Comparison of ENCODE assay signal across 20 mouse cellular contexts in the genomic region with DNA sequence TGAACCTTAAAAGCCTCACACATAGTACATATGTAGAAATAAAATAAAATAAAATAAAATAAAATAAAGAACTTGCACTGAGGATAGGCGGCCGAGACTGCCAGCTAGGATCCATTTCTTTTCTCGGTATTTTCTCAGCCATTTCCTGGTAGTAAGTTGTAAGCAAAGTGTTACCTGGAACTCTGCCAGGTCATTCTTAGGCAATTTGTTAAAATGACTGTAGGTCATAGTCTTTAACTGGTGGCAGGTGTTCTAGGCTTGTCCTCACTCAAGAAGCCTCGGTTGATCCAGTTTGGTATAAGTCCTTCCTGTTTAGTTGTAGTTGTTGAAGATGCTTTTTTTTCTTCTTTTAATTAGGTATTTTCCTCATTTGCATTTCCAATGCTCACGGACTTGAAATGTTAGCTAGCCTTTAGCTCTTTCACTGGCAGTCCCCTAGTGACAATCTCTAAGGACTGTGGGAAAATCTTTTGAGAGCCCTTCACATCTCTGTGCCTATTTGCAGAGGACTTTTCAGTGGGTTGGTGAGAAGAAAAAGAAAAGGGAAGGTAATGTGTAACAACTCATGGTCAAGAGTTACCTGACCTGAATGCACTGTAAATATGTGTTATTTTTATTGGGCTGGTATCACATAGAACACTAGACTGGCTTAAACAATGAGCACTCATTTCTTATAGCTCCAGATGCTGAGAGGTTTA.
A peak's percentile ranks its signal among the peaks of the same experiment; 100 is the strongest.
DNase-seq lines count a peak whose midpoint lies in the region; ATAC-seq and TF ChIP-seq lines count a peak whose summit lies in the region.
"Had no signal": no experiment of that assay in that cellular context is flagged by ENCODE, and none has a peak within 500 bp of the region (broad histone marks: within the 10 kb centered on the region; RNA-seq: fewer than 3 reads in every experiment).

No protein-coding gene starts in this region.

- no peak for DNase-seq in heart, postnatal 14 days
- DNase-seq in lung, embryonic 14.5 days = peak; percentile 65
- DNase-seq in lung, postnatal 4 days = no peak
- DNase-seq in gastrocnemius, postnatal 36 days = no peak
- DNase-seq: cerebellum, postnatal 10 days; heart, adult 18-20 months; heart, postnatal 10 days; spleen, adult 18-20 months; thymus, adult 2 months had no signal

- peak overlapping the region; percentile 5; the same call in 1 of the 2 replicates for H3K27ac ChIP-seq in heart, embryonic 15.5 days
- no peak overlapping the region for H3K27ac ChIP-seq in lung, embryonic 14.5 days (ENCODE audit: low read depth)
- no peak overlapping the region; the same call in 1 of the 2 replicates for H3K27ac ChIP-seq in lung, embryonic 16.5 days (ENCODE audit: low read length)
- H3K27ac ChIP-seq: embryonic facial prominence, embryonic 15.5 days; hindbrain, embryonic 14.5 days; left cerebral cortex, adult 2 months; limb, embryonic 13.5 days; liver, embryonic 15.5 days had no signal

- no peak for ATAC-seq in heart, embryonic 15.5 days (replicated peaks; ENCODE audit: insufficient number of reproducible peaks, insufficient read depth, low FRiP score, low read depth)
- no peak; the same call in 1 of the 2 replicates for ATAC-seq in lung, embryonic 14.5 days (ENCODE audit: insufficient read depth)
- peak; percentile 43; the same call in 1 of the 2 replicates for ATAC-seq in lung, embryonic 16.5 days (ENCODE audit: low read depth)
- ATAC-seq in frontal cortex, adult (ENCODE audit: low TSS enrichment) = no peak
- ATAC-seq: forebrain, embryonic 14.5 days; midbrain, embryonic 16.5 days had no signal

- H3K9me3 ChIP-seq in heart, embryonic 15.5 days (replicated peaks) = no peaks in the 10 kb centered on the region
- H3K9me3 ChIP-seq in lung, embryonic 14.5 days (ENCODE audit: low read depth, low read length) = no peaks in the 10 kb centered on the region
- H3K9me3 ChIP-seq in lung, embryonic 16.5 days (ENCODE audit: control insufficient read depth, low read length) = no peaks in the 10 kb centered on the region
- H3K9me3 ChIP-seq: embryonic facial prominence, embryonic 15.5 days; G1E; limb, embryonic 13.5 days; liver, embryonic 15.5 days had no signal

- 63% methylated on average over 5 of the region's 5 CpGs for WGBS in heart, embryonic 15.5 days
- 38% methylated on average over 5 of the region's 5 CpGs for WGBS in lung, embryonic 14.5 days
- 26% methylated on average over 5 of the region's 5 CpGs for WGBS in lung, embryonic 16.5 days

- H3K4me2 ChIP-seq in heart, embryonic 15.5 days = no peak overlapping the region
- no peak overlapping the region for H3K4me2 ChIP-seq in lung, embryonic 14.5 days
- no peak overlapping the region for H3K4me2 ChIP-seq in lung, embryonic 16.5 days (ENCODE audit: low read depth, low read length)
- H3K4me2 ChIP-seq: embryonic facial prominence, embryonic 15.5 days; hindbrain, embryonic 14.5 days; limb, embryonic 13.5 days; liver, embryonic 15.5 days had no signal

- no peak overlapping the region for H3K4me3 ChIP-seq in heart, embryonic 15.5 days
- H3K4me3 ChIP-seq in lung, embryonic 14.5 days (ENCODE audit: low read depth, low read length) = no peak overlapping the region
- no peak overlapping the region for H3K4me3 ChIP-seq in lung, embryonic 16.5 days (ENCODE audit: low read length)
- H3K4me3 ChIP-seq: embryonic facial prominence, embryonic 15.5 days; left cerebral cortex, adult 2 months; limb, embryonic 13.5 days; liver, embryonic 15.5 days had no signal

- intact Hi-C loops in heart, postnatal 14 days (cut with DNase I) = no loop called here
- intact Hi-C loops in gastrocnemius, postnatal 36 days (cut with DNase I) = no loop called here

- no peaks in the 10 kb centered on the region for H3K36me3 ChIP-seq in heart, embryonic 15.5 days
- H3K36me3 ChIP-seq in lung, embryonic 14.5 days (ENCODE audit: insufficient read depth) = no peaks in the 10 kb centered on the region
- no peaks in the 10 kb centered on the region for H3K36me3 ChIP-seq in lung, embryonic 16.5 days (ENCODE audit: control insufficient read depth, insufficient read depth, low read length)
- H3K36me3 ChIP-seq: embryonic facial prominence, embryonic 15.5 days; G1E; limb, embryonic 13.5 days; liver, embryonic 15.5 days had no signal

- no peak overlapping the region for H3K9ac ChIP-seq in heart, embryonic 15.5 days
- no peak overlapping the region for H3K9ac ChIP-seq in lung, embryonic 14.5 days
- H3K9ac ChIP-seq in lung, embryonic 16.5 days (ENCODE audit: low read length) = no peak overlapping the region
- H3K9ac ChIP-seq: embryonic facial prominence, embryonic 15.5 days; hindbrain, embryonic 14.5 days; limb, embryonic 13.5 days; liver, embryonic 15.5 days had no signal

- H3K4me1 ChIP-seq in heart, embryonic 15.5 days (replicated peaks) = 0 out of 2 replicates have a peak, but pooled peaks cover 13% of the 10 kb centered on the region
- H3K4me1 ChIP-seq in lung, embryonic 14.5 days (ENCODE audit: insufficient read depth) = 0 out of 2 replicates have a peak, but pooled peaks cover 6% of the 10 kb centered on the region
- H3K4me1 ChIP-seq in lung, embryonic 16.5 days (replicated peaks; ENCODE audit: control insufficient read depth, insufficient read depth, low read length) = no peaks in the 10 kb centered on the region; the same call in 1 of the 2 replicates
- H3K4me1 ChIP-seq: embryonic facial prominence, embryonic 15.5 days; liver, embryonic 15.5 days had no signal

- TF ChIP-seq CTCF in lung, embryonic 14.5 days (IDR thresholded peaks at IDR 0.05; ENCODE audit: low read depth) = no peak

- no peaks in the 10 kb centered on the region for H3K27me3 ChIP-seq in heart, embryonic 15.5 days
- no peaks in the 10 kb centered on the region for H3K27me3 ChIP-seq in lung, embryonic 14.5 days (ENCODE audit: insufficient read depth, low read length)
- H3K27me3 ChIP-seq in lung, embryonic 16.5 days (ENCODE audit: control insufficient read depth, insufficient read depth, low read depth, low read length) = no peaks in the 10 kb centered on the region
- H3K27me3 ChIP-seq: embryonic facial prominence, embryonic 15.5 days; limb, embryonic 13.5 days; liver, embryonic 15.5 days had no signal
